Mouse (Mus musculus) neural tube, postnatal 0 days (tissue): Measurements from ENCODE around the gene Gm12166. TPM values are rescaled to one million over a fixed set of nuclear protein-coding genes. Genes with fewer than 3 reads are reported as not detected.

ENCODE experiments used
- microRNA-seq: library from miRNA; unstranded; fragments of <30 nt; microRNA quantifications from one replicate; pipeline ENCODE4, GENCODE M21; 2016
- polyA plus RNA-seq: library from polyadenylated mRNA; unstranded; fragments of >200 nt; fragmentation: Nextera tagmentation; extraction: Ambion mirVana; gene quantifications from 2 replicates; pipeline ENCODE4 v1.2.1, GENCODE M21; 2015

Gm12166 gene
- polyA plus RNA-seq = 6.3 and 8.7 TPM in 2 replicates

DNA sequence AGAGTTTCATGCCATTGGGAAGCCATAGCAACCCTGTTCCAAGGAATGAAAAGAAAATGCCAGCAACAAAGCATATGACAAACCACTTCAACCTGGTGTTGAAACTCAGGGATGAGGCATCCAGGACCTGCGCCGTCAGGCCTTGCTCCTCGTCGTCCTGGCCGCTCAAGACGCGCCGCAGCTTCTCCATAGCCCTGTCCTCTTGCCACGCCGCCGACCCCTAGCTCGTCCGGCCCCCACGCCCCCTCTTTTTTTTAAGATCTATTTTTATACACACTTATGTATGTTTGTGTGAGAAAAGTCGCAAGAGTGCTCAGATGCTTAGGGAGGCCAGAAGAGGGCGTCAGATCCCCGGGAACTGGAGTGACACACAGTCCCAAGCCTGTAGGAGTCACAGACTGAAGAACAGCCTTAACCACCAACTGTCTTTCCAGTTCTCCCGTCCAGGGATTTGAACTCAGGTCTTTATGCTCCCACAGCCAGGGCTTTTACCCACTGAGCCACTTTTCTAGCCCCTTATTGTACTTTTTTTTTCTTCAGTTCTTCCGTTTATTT lies at the start of gene Gm12166:
Gm12166 (minus strand) TSS at position 217 of the 555 bp plus-strand sequence.

GRCm38 (mm10) chr11:46055896-46056769 lies 4.0 kb upstream of the Gm12166 start, which contains the start of gene Adam19:
Gene Adam19, plus strand, starts transcription at chr11:46055992.

Small RNA genes lying within 50 kb of the gene (microRNA-seq; reads per million reads assigned to microRNA genes)
- not detected for gene Mir8100

Other genes with a start within 250 kb of the Gm12166 start
- 33.5 and 34.8 TPM in 2 replicates for gene Clint1, start 200.3 kb downstream of the Gm12166 start, polyA plus RNA-seq
- gene Lsm11, start 107.4 kb downstream of the Gm12166 start, polyA plus RNA-seq = 42.5 and 46.7 TPM in 2 replicates
- gene Thg1l, start 96.8 kb downstream of the Gm12166 start, polyA plus RNA-seq = 8.5 and 9.2 TPM in 2 replicates
- gene Sox30, start 72.0 kb downstream of the Gm12166 start, polyA plus RNA-seq = 0.10 and 0.25 TPM in 2 replicates
- 7.4 and 9.0 TPM in 2 replicates for gene Adam19, start 3.7 kb upstream of the Gm12166 start, polyA plus RNA-seq
- 0.23 and 0.46 TPM in 2 replicates for gene Nipal4, start 114.2 kb upstream of the Gm12166 start, polyA plus RNA-seq
- 2.4 and 3.2 TPM in 2 replicates for gene Fndc9, start 183.2 kb upstream of the Gm12166 start, polyA plus RNA-seq